Mouse (Mus musculus) thymus, adult 2 months (tissue): ENCODE results near the gene Trio.

ENCODE experiments used
- CTCF ChIP-seq: fragments of 200-500 bp; IDR thresholded peaks from 2 replicates; pipeline ENCODE4 v1.5.1; 2012; ENCODE audit warnings: mild to moderate bottlenecking, control low read depth, low read length, moderate library complexity, borderline replicate concordance; ENCODE audit not compliant: control insufficient read depth, poor library complexity, insufficient read depth; ENCODE audit errors: extremely low read depth
- POLR2A ChIP-seq: fragments of 200-500 bp; IDR thresholded peaks from 2 replicates; pipeline ENCODE4 v1.6.1; 2012; ENCODE audit warnings: mild to moderate bottlenecking, low read length, control low read depth, moderate library complexity; ENCODE audit not compliant: control insufficient read depth, poor library complexity, insufficient read depth; ENCODE audit errors: extremely low read depth

- no peak for TF ChIP-seq POLR2A
- no peak for TF ChIP-seq CTCF
Observed at GRCm38 (mm10) chr15:27817096-27817495, 208.6 kb downstream of the Trio start.
